Mouse (Mus musculus) left cerebral cortex, postnatal 4 days (tissue): Measurements from ENCODE around the gene Eml4. TPM values are rescaled to one million over a fixed set of nuclear protein-coding genes. Genes with fewer than 3 reads are reported as not detected.

Experiments
- DNase-seq: peaks from one replicate; pipeline ENCODE4 v3.0.0-alpha.2; 2022
- intact Hi-C: fragments of 180-260 bp; cut with DNase I; formaldehyde crosslinking; loops from one replicate; pipeline ENCODE4 v1.15.1; 2025
- total RNA-seq, 2 experiments: library from RNA; stranded (reverse); gene quantifications; 2 replicates each; pipeline ENCODE4 v1.2.3; 2021

Eml4 gene
- 10 to 100 TPM; 44.9 to 47.8 TPM for total RNA-seq

DNA sequence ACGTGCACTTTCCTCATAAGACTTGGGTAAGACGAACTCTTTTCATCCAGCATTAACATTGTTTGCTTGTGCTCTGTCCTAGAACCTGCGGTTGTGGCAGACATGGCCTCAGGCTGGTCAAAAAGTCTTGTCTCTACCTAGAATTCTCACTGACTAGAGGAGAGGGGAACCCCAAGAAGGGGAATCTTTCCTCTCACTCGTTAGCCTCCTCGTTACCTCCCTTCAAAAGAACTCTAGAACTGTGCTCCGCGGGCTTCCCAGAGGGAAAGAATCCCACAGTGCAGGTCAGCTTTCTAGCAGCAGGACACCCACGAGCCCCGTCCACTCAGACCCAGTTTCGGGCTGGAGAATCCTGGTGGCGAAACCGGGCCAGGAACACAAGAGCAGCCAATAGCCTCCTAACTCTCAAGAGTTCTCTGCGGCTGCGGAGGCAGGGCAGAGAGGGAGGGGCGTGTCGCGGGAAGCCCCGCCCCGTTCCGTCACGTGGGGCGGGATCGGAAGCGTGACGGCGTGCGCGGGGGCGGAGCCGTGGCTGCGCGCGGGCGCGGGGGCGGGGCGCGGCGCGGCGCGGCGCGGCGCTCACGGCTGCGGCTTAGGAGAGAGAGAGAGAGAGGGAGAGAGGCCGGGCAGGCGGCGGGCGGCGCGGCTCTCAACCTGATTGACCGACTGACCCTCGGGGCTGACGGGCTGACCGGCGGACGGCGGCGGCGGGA is at the start of gene Eml4:
Gene Eml4, plus strand, starts transcription at position 553 of the 713 bp plus-strand sequence.
- DNase-seq: peak; percentile 94
- intact Hi-C loops: no loop called here

- no peak for DNase-seq
- intact Hi-C loops: no loop called here
Measured at GRCm38 (mm10) chr17:83301433-83301832, 49.3 kb upstream of the Eml4 start.

DNA sequence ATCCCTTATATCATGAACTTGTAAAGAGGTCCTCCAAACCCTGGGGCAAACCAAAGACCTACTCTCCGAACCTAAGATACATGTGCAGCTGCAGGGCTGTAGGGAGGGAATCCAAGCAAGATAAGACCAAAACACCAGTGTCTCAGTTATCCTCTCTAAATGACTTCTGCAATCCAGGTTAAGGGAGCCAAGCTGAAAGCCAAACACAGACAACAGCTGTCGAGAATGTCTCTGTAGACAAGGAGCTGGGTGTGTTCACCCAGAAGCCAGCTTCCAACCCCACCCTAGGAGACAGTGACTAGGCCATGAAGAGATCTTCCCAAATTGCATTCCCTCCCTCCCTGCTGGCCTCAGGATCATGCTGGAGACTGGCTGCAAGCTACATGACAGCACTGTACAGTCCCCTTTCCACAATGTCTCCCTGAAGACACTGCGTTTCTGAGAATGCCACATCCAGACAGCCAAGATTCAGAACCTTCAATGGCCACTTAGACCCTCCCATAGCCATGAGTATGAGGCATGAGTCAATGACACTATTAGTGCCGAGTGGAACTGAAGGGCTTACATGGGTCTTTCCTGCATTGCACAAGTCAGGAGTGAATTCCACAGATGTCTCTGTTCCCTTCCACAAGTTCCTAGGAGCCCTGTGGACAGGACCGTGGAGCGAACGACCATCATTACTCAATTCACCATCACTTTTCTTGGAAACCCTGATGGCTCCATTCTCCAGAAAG is 46.5 kb upstream of the Eml4 start:
- intact Hi-C loops: no loop called here

GRCm38 (mm10) chr17:83306964-83307640 is 43.6 kb upstream of the Eml4 start:
- DNase-seq: no peak
- intact Hi-C loops: no loop called here

More for the DNA sequence above, 46.5 kb upstream of the Eml4 start:
- DNase-seq: no peak

- no peak for DNase-seq
- intact Hi-C loops: no loop called here
Measured at GRCm38 (mm10) chr17:83307641-83308296, 43.0 kb upstream of the Eml4 start.

GRCm38 (mm10) chr17:83308451-83308850 is 42.3 kb upstream of the Eml4 start:
- no peak for DNase-seq
- intact Hi-C loops: no loop called here

DNA sequence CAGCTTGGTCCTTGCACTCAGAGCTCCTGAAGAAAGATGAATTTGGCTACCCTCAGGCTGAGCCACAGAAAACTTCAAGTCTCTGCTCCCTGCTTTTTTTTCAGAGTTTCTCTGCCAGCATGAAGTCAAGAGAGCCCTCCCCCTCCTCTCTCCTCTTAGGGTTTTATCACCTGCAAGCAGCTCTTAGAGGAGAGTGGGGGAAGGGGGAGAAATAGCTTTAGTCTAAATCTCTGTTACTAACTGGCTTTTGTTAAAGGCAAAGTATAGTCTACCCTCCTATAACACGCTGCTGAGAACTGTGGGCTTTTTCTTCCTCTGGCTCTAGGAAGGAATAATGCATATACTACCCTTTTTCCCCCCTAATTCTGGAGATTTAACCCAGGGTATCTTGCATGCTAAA is 41.5 kb upstream of the Eml4 start:
- intact Hi-C loops: no loop called here
- no peak for DNase-seq

- intact Hi-C loops: no loop called here
Measured at GRCm38 (mm10) chr17:83311806-83312205, 38.9 kb upstream of the Eml4 start.

GRCm38 (mm10) chr17:83312244-83312918 is 38.4 kb upstream of the Eml4 start:
- intact Hi-C loops: no loop called here
- peak; percentile 55 for DNase-seq

More at GRCm38 (mm10) chr17:83311806-83312205, 38.9 kb upstream of the Eml4 start:
- DNase-seq: no peak

DNA sequence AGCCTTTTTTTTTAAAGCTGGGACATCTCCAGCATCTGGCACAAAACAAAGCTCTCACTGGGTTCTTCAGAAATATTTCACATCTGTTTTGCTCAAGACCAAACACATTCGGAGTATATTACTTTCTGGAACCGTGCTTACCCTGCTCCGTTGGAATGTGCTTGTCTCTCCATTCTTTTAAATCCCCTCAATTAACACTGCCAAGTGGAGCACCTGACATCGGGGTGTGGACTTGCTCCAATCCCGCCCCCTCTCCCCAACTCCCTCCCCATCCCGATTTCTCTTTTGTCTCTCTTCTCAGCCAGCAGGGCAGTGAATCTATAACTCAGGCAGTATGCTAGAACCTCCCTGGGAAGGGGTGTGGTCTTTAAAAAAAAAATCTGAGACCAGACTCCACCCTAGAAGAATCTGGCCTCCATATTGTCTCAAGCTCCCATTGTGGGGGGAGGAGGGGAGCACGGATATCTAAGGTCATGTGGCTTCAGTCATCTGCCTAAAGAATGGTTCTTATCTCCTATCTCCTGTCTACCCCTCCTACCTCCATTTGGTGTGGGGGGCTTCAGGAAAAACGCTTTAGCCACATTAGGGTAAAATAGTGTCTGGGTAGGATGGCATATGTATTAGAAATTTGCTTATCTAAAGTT is 37.6 kb upstream of the Eml4 start:
- DNase-seq: no peak
- intact Hi-C loops: no loop called here

GRCm38 (mm10) chr17:83315476-83315875 is 35.3 kb upstream of the Eml4 start:
- DNase-seq: no peak

DNA sequence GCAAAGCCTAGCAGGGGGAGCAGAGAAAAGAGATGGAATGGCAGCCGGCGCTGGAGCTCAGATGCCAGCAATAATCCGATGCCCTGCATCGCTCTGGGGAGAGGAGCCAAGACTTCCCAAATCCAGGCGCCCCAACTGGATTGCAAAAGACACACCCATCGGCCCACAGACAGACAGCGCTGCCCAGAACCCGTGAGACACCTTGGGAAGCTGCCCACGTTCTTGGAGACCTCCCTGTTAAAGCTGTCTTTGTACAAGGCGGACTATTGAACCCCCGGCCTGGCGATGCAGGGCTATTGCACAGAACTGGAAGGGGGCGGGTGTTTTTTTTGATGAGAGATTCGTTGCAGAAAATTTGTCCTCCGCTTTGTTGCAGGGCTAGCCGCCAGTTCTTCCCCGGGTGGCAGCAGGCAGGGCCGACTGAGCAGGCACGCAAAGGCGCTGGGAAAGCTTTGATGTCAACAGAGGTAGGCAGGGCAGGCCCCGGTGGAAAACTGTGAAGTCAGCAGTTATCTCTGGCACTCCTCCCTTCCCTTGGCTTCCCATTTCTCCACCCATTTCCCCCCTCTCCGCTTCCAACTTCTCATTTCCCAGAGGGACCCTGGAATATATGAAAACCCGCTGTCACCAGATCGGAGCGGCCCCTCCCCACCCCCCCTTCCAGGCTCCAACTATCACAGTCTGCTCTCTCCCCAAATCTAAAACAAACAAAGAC is 28.0 kb upstream of the Eml4 start:
- DNase-seq: peak; percentile 48
- intact Hi-C loops: no loop called here

More at GRCm38 (mm10) chr17:83315476-83315875, 35.3 kb upstream of the Eml4 start:
- intact Hi-C loops: no loop called here

GRCm38 (mm10) chr17:83323410-83324268 is 27.1 kb upstream of the Eml4 start:
- intact Hi-C loops: no loop called here
- no peak for DNase-seq

GRCm38 (mm10) chr17:83324269-83324616 is 26.5 kb upstream of the Eml4 start:
- intact Hi-C loops: no loop called here
- DNase-seq: no peak

- no peak for DNase-seq
- intact Hi-C loops: no loop called here
Measured at GRCm38 (mm10) chr17:83335183-83335584, 15.5 kb upstream of the Eml4 start.

GRCm38 (mm10) chr17:83337051-83337898 is 13.5 kb upstream of the Eml4 start:
- no peak for DNase-seq
- intact Hi-C loops: no loop called here

DNA sequence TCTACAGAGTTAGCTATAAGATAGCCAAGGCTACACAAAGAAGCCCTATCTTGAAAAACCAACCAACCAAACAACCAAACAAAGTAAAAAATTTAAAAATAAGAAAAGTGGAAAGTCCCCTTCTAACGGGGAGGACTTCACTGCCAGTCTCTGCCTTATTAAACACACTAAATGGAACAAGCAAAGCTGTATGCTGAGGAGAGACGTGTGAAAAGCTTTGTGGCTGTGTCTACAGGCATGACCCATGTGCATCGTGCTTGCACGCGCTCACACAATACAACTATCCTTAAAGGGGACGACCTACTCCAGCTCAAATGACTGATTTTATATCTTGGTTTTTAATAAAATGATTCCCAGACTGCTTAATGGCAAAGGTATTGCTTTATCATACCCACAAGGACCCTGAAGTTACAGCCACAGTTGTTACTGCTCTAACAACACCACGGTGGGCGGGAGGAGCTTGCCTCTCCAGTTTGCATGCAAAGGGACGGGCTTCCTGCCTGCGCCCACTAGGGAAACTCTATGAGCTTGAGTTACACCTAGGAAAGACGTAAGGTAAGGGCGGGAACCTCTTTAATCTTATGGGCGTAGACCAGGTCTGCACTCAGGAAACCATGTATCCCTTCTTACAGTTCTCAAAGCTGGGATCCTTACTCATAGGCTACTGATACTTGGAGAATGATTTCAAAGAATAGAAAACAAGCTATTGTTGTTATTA is 11.2 kb upstream of the Eml4 start:
- intact Hi-C loops: no loop called here
- no peak for DNase-seq
